Mouse (Mus musculus): ENCODE data around the gene Mef2a.

Gene Mef2a

DNA sequence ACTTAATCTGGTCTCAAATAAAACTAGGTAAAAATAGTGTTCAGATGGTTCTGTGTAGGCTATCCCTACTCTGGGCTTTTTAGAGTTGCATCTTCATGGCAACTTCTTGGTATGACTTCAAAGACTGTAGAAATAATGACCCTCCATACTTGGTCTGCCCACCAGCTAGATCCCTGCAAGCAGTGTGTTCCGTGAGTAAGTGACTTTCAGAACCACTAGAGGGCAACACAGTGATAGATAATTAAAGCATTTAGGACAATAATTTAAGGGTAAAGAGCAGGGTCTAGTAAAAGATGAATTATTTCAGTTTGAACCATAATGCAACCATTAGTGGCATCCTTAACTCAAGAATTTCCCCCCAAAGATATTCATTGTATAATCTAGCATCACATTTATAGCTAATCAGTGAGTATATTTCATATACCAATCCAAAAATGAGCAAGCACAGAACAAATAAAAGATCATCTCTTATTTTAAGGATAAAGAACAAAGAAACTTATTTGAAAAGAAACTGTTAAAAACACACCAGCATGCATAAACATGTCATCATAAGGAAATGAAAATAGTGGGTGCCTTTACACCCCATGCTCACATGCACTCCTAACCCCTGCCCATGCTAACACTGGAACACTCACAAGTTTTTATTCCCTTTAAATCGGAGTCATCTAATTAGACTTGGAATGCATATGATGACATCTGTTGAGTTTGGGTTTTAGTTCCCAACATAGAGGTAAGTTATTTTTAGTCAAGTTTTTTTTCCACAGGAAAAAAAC, 129.4 kb downstream of the Mef2a start:
- DNase-seq, result no peak

DNA sequence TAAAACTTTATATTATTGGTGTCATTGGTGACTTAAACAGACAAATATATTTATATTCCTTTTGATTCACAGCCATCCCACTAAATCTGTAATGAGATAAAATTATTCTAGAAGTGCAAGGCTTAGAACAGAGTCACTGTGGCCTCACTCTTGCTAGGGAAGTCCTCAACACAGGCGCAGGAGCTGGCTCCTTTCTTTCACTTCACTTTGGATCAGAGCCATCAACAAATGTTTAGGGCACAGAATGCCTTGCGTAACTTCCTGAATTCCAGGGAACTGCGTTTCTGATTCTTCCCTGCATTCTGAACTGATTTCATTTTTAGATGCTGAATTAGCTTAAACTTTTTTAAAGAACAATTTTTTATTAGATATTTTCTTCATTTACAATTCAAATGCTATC, 130.7 kb downstream of the Mef2a start:
- no peak for DNase-seq

DNA sequence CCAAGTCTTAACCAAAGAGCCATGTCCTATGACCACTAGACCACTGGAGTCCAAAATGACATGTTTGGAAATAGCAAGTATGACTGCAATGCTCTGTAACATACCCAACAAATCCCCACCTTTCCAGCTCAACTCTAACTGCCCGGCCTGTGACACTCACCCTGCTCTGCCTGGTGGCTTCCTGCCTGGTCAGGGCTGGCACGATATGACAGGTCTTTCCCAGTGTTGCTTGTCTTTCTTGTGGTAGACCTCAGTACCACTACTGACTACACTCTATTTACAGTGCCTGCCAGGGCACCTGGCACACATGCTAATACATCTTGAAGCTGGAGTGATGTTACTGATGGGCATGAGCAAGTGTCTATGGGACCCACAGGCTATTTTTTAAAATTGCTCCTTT, 134.9 kb downstream of the Mef2a start:
- DNase-seq, result no peak

DNA sequence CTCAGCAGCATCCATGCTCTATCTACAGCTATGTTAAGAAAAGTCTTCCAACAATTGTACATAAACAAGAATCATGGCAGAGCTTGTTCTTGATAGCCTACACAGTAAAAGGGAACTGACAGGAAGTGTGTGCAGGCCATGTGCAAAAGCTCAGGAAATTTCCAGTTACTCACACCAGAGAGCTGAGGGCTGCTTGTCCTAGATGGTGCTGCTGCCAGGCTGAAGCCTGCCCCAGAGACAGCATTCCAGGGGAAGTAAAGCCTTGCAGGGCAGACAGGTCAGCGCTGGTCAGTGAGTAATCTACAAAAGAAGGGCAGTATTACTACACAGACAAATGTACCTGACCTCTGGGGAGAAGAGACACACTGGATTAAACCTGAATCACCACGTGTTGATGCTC, 136.3 kb downstream of the Mef2a start:
- no peak for DNase-seq

- no peak for DNase-seq
Observed at GRCm38 (mm10) chr7:67234797-67235196, 137.9 kb downstream of the Mef2a start.

GRCm38 (mm10) chr7:67232504-67232903, 140.2 kb downstream of the Mef2a start:
- DNase-seq, result no peak

DNA sequence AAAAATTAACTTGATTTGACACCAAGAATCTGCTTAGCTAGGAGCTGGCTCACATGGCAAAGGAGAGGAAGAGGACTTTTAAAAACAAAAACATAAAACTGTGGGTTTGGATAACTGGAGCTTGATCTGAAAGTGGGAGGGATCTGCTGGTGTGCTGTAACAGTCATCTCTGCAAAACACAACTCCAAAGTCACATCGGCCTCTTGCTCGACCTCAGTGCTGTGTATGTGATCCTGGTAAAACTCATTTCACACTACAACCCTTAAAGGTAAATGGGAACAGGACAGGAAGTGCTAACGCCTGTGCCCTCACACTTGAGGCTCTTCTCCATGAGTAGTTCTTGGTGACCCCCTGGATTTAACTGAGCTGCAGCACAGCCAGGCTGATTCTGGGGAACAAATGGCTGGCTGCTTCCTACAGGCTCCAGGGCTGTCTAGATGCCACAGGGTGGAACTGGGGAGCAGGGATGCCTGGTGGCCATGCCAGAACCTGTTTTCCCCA, 142.0 kb downstream of the Mef2a start:
- no peak for DNase-seq

GRCm38 (mm10) chr7:67230221-67230620, 142.4 kb downstream of the Mef2a start:
- DNase-seq, result no peak

- DNase-seq, result no peak
Observed at GRCm38 (mm10) chr7:67229701-67230100, 143.0 kb downstream of the Mef2a start.

- peak; percentile 45 for DNase-seq
Observed at GRCm38 (mm10) chr7:67228891-67229602, 143.6 kb downstream of the Mef2a start.

DNA sequence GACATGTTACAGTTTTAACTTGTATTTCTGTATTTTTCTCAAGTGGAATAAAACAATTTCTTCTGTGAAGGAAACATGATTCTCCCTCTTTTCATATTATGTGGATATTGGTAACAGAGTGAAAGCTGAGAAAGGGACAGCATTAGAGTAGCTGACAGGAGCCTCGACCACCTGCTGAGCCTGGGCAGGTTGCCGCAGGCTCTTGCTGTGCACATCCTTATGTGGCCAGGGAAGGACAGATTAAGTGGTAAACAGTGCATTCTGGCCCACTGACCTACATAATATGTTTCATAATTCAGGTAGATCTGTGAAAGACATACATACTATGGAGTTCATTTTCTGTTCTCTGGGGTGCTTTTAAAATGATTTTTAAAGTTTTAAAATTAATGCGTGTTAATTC, 144.3 kb downstream of the Mef2a start:
- no peak for DNase-seq

DNA sequence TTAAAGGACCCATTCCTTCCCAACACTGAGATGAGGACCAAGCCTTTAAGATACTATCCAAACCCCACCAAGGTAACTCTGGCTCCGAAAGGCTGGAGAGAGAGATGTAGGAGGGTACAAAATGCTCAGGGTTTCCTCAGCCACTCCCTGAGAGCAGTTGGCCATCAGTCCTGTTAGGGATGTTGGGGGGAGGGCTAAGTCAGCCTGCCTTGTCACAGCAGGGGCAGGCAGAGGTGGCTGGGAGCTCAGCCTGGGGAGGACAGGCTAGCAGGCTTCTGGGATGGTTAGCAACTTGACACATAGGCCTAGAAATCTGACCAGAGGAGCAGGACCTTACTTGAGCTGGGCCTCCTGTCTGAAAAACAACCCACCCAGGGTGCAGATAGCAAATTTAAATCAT, 145.1 kb downstream of the Mef2a start:
- no peak for DNase-seq

DNA sequence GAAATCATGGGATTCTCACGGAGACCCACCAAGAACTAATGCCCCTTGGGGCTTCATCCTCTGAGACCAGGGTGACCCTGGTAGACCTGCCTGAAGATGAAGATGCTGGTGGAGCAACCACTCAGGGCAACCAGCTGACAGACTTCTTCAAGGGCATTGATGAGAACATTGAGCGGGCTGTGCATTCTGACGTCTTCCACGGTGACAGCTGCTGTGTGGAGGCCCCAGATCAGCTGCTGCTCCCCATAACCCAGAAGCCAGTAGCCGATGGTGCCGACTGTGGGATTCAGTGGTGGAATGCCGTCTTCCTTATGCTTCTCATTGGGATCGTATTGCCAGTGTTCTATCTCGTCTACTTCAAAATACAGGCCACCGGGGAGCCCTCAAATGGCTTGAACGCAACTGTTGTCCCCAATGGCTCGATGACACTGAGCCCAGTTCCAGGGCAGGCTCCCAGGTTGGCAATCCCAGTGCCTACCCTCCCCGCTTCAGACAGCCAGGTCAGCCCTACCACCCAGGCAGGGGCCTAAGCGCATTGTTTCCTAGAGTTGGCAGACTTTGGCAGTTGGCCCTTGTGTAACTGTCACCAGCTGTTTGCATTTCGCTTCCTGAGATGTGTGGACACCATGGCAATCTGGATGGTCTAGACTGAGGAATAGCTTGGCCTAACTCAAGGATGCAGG, 146.6 kb downstream of the Mef2a start:
- no peak for DNase-seq

GRCm38 (mm10) chr7:67222220-67222862, 150.3 kb downstream of the Mef2a start, which contains the start of gene Lysmd4:
Lysmd4 (plus strand) TSS chr7:67222544.
- peak; percentile 97 for DNase-seq

DNA sequence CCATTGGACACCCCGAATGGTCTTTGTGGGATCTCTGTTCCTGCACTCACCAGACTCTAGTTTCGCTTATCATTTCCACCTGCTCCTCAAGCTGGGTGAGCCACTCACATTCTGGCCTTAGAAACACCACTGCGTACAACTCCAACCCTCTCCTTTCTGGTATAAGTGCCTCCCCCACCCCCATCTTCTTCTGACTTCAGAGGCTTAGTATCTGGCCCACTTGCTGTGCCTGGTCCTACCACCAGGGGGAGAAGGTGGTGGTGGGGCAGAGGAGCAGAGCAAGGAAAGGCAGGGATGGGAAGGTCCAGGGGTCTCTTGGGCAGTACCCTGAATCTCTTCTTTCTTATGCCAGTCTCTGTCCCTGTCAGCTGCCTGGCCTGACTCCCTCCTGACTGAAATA, 155.6 kb downstream of the Mef2a start:
- peak; percentile 74 for DNase-seq

GRCm38 (mm10) chr7:67216351-67216750, 156.3 kb downstream of the Mef2a start:
- DNase-seq, result no peak

DNA sequence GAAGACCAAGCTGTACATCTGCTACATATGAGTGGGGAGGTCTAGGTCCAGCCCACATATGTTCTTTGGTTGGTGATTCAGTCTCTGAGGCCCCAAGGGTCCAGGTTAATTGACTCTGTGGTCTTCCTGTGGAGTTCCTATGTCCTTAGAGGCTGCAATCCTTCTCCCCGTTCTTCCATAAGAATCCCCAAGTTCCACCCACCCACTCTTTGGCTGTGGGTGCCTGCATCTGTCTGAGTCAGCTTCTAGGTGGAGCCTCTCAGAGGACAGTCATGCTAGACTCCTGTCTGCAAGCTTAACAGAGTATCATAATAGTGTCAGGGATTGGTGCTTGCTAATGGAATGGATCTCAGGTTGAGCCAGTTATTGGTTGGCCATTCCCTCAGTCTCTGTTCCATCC, 159.1 kb downstream of the Mef2a start:
- no peak for DNase-seq

- DNase-seq, result no peak
Observed at GRCm38 (mm10) chr7:67211971-67212370, 160.7 kb downstream of the Mef2a start.

DNA sequence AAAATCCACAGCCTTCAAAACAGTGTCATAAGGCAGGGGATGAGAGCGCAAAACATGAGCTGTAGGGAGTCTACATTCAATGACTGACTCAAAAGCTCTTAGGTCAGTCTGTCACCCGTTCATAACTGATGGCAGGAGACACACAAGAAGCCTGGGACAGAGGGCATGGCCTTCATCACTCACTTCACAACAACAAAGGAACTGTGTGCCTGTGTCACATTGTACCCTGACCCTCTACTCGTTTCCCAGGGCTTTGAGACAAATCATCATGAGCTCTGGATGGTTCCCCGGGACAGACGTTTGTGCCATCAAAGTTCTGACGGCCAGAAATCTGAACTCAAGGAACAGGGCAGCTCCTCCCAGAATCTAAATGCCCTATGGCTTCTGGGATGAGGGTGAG, 161.3 kb downstream of the Mef2a start:
- DNase-seq, result no peak

DNA sequence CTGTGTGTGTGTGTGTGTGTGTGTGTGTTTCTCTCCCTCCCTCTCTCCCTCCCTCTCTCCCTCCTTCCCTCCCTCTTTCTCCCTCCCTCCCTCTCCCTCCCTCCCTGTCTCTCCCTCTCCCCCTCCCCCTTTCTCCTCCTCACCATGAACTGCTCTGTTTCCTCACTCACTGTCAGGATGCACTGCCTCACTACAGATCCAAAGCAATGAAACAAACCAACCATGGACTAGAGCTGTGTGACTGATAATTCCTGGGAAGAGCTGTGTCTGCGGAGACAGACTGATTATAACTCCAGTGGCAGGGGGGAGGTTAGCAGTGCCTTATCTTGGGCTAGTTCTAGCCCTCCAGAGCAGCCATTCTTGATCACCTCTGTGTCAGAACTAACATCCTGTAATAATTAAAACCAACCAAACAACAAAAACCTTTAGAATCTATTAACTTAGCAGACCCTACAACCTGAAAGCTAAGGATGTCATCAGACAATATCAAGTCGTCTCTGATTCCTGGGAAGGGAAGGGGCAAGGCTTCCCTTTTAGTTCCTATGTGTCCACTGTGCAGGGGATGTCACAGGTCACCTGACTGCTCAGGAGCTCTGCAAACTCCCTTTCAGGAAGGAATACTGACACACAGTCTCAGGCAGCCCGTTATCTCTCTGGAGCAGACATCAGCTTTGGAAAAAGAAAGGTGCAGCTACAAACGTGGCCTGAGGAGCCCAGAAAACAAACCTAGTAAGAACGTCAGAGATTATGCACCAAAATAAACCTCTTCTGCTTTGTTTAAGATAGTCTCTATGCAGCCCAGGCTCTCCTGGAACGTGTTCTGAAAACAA, 162.4 kb downstream of the Mef2a start:
- peak; percentile 22 for DNase-seq

GRCm38 (mm10) chr7:67208317-67208716, 164.3 kb downstream of the Mef2a start:
- no peak for DNase-seq

GRCm38 (mm10) chr7:67207701-67208100, 165.0 kb downstream of the Mef2a start:
- DNase-seq, result no peak

All from liver (tissue).